Mouse (Mus musculus): Measurements from ENCODE around the gene Gm340.
A peak's percentile ranks its signal among the peaks of the same experiment; 100 is the strongest.

Gm340 gene

GRCm38 (mm10) chr19:41581706-41582420 lies at the start of gene Gm340:
Gm340 (plus strand) TSS chr19:41582370.
- no peak for DNase-seq

GRCm38 (mm10) chr19:41534021-41534420 lies 48.1 kb upstream of the Gm340 start:
- DNase-seq: no peak

GRCm38 (mm10) chr19:41556981-41557380 lies 25.2 kb upstream of the Gm340 start:
- DNase-seq: no peak

- DNase-seq: no peak
These were observed 24.7 kb upstream of the Gm340 start for GRCm38 (mm10) chr19:41557491-41557890.

- no peak for DNase-seq
These were observed 23.2 kb upstream of the Gm340 start for GRCm38 (mm10) chr19:41558891-41559486.

GRCm38 (mm10) chr19:41560856-41561255 lies 21.3 kb upstream of the Gm340 start:
- no peak for DNase-seq

GRCm38 (mm10) chr19:41568791-41569190 lies 13.4 kb upstream of the Gm340 start:
- no peak for DNase-seq

GRCm38 (mm10) chr19:41573700-41574099 lies 8.5 kb upstream of the Gm340 start:
- DNase-seq: no peak

GRCm38 (mm10) chr19:41577576-41577975 lies 4.6 kb upstream of the Gm340 start:
- DNase-seq: no peak

GRCm38 (mm10) chr19:41579311-41579920 lies 2.8 kb upstream of the Gm340 start:
- DNase-seq: peak; percentile 71 to 80

GRCm38 (mm10) chr19:41582918-41583514 lies 846 bp downstream of the Gm340 start:
- no peak for DNase-seq

GRCm38 (mm10) chr19:41586752-41587151 lies 4.6 kb downstream of the Gm340 start:
- DNase-seq: no peak

GRCm38 (mm10) chr19:41587431-41588222 lies 5.5 kb downstream of the Gm340 start:
- no peak for DNase-seq

- no peak for DNase-seq
These were observed 6.9 kb downstream of the Gm340 start for GRCm38 (mm10) chr19:41589026-41589425.

GRCm38 (mm10) chr19:41589681-41590080 lies 7.5 kb downstream of the Gm340 start:
- no peak for DNase-seq

GRCm38 (mm10) chr19:41591808-41592207 lies 9.6 kb downstream of the Gm340 start:
- DNase-seq: no peak

- DNase-seq: no peak
These were observed 15.2 kb downstream of the Gm340 start for GRCm38 (mm10) chr19:41597170-41597894.

GRCm38 (mm10) chr19:41600647-41601046 lies 18.5 kb downstream of the Gm340 start:
- no peak for DNase-seq

GRCm38 (mm10) chr19:41606208-41606987 lies 24.2 kb downstream of the Gm340 start:
- DNase-seq: no peak

- DNase-seq: no peak
These were observed 29.5 kb downstream of the Gm340 start for GRCm38 (mm10) chr19:41611683-41612082.
